Mouse (Mus musculus): ENCODE data around the gene S100a1.

S100a1 gene

GRCm38 (mm10) chr3:90462579-90462978 lies 51.6 kb downstream of the S100a1 start:
- ChIA-PET CTCF (interaction anchor here (0.5 to 1.6 kb wide), 6 partner anchors 16 to 176 kb away, joined by 3 to 4 read pairs (median 3); partner anchors contain the start of gene Snapin (in 1 of the 4)), POLR2A (interaction anchor here in 2 of 4 experiments (1.1 to 2.6 kb wide), 8 partner anchors 8 to 29 kb away, joined by 3 to 9 read pairs (median 4); partner anchors contain the start of gene Ints3 (in 1 of the 2))

GRCm38 (mm10) chr3:90461935-90462334 lies 52.3 kb downstream of the S100a1 start:
- CTCF ChIA-PET = interaction anchor here (0.5 to 1.6 kb wide), 7 partner anchors 16 to 176 kb away, joined by 3 to 4 read pairs (median 3); partner anchors contain the start of gene Snapin (in 1 of the 4)
- POLR2A ChIA-PET = interaction anchor here in 2 of 4 experiments (0.6 to 2.2 kb wide), 5 partner anchors 10 to 16 kb away, joined by 3 to 8 read pairs (median 4); partner anchors contain the start of gene Ilf2 (in 1 of the 2)
